Mouse (Mus musculus) erythroblast, embryonic 14.5 days (primary cell): Measurements from ENCODE around the gene Kpna7.

Experiments used
- GATA1 ChIP-seq: IDR thresholded peaks from 2 replicates; pipeline ENCODE4 v1.6.1; 2012; ENCODE audit warnings: low read length, inconsistent platforms, mixed read lengths
- TAL1 ChIP-seq: IDR thresholded peaks from 3 replicates; pipeline ENCODE4 v1.6.1; 2012; ENCODE audit warnings: low read length, inconsistent platforms, mixed read lengths

DNA sequence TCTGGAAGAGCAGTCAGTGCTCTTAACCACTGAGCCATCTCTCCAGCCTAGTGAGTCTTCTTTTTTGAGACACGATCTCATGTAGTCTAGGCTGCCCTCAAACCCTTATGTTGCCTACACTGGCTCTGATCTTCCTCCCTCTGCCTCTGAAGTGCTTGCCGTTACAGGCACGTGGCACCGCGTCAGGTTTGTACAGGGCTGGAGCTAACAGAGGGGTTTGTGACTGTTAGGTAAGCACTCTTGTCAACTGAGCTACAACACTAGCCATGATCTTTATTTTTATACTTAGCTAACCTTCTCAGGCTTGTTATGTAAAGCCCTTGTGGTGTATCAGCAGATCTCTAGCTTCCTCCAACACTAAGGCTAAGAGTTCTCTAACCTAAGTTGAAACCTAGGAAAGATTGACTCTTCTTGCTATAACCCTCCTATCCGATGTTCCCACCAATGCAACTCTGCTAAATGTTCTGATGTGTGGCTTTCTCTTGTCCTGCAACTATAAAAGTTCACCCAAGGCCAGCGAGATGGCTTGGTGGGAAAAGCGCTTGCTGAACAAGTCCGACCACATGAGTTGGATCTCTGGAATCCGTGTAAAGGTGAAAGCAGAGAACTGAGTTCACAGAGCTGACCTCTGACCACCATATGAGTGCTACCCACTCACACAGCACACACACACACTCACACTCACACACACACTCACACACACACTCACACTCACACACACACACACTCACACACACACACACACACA lies 1.8 kb downstream of the Kpna7 start:
- TF ChIP-seq GATA1 = no peak
- no peak for TF ChIP-seq TAL1
